Comparison of ENCODE assay signal across 8 mouse cellular contexts in genomic region chr2:75137133-75137982, GRCm38 (mm10).
A peak's percentile ranks its signal among the peaks of the same experiment; 100 is the strongest.
DNase-seq lines count a peak whose midpoint lies in the region; ATAC-seq and TF ChIP-seq lines count a peak whose summit lies in the region.

No protein-coding gene starts in this region.

- H3K9me3 ChIP-seq in embryonic facial prominence, embryonic 11.5 days (replicated peaks; ENCODE audit: control insufficient read depth, low read length) = no peaks in the 10 kb centered on the region
- no peaks in the 10 kb centered on the region for H3K9me3 ChIP-seq in hindbrain, embryonic 11.5 days (ENCODE audit: control insufficient read depth, low read length)
- no peaks in the 10 kb centered on the region for H3K9me3 ChIP-seq in limb, embryonic 13.5 days
- H3K9me3 ChIP-seq in stomach, embryonic 14.5 days (ENCODE audit: control insufficient read depth, low read depth, low read length) = no peaks in the 10 kb centered on the region

- H3K27me3 ChIP-seq in embryonic facial prominence, embryonic 11.5 days (ENCODE audit: control insufficient read depth, insufficient read depth, low read length) = peaks cover 28% of the 10 kb centered on the region
- H3K27me3 ChIP-seq in hindbrain, embryonic 11.5 days (ENCODE audit: control insufficient read depth, insufficient read depth, low read length) = peaks cover 37% of the 10 kb centered on the region
- peaks cover 84% of the 10 kb centered on the region for H3K27me3 ChIP-seq in limb, embryonic 13.5 days
- peaks cover 29% of the 10 kb centered on the region for H3K27me3 ChIP-seq in stomach, embryonic 14.5 days (ENCODE audit: control insufficient read depth, insufficient read depth, low read length)

- peak; percentile 70 for ATAC-seq in embryonic facial prominence, embryonic 11.5 days (replicated peaks; ENCODE audit: insufficient number of reproducible peaks, low FRiP score, low TSS enrichment, low read depth)
- peak; percentile 47 for ATAC-seq in hindbrain, embryonic 11.5 days (ENCODE audit: low FRiP score)
- ATAC-seq in limb, embryonic 13.5 days (ENCODE audit: low FRiP score, low read depth) = no peak; the same call in 1 of the 2 replicates
- ATAC-seq in stomach, embryonic 14.5 days (ENCODE audit: insufficient number of reproducible peaks, insufficient read depth, low FRiP score, low read depth) = peak; percentile 33; the same call in 1 of the 2 replicates

- H3K4me3 ChIP-seq in lung, adult 2 months (replicated peaks; ENCODE audit: extremely low read depth, low read depth, low read length) = peak overlapping the region; percentile 1
- peak overlapping the region; percentile 19 for H3K4me3 ChIP-seq in embryonic facial prominence, embryonic 11.5 days (ENCODE audit: low read depth, low read length)
- peak overlapping the region; percentile 35 for H3K4me3 ChIP-seq in hindbrain, embryonic 11.5 days (ENCODE audit: low read depth, low read length)
- H3K4me3 ChIP-seq in limb, embryonic 13.5 days = peak overlapping the region; percentile 38
- H3K4me3 ChIP-seq in stomach, embryonic 14.5 days (ENCODE audit: low read depth, low read length) = peak overlapping the region; percentile 33

- no peak for TF ChIP-seq CTCF in lung, adult 2 months (IDR thresholded peaks at IDR 0.05; ENCODE audit: insufficient read depth, low read length)

- DNase-seq in lung, adult 2 months = no peak
- no peak for DNase-seq in lung, postnatal 4 days
- no peak for DNase-seq in embryonic facial prominence, embryonic 11.5 days (ENCODE audit: low spot score)
- DNase-seq in hindbrain, embryonic 11.5 days (ENCODE audit: low spot score) = peak; percentile 49
- DNase-seq in right cerebral cortex, postnatal 10 days (ENCODE audit: low spot score in 2 of 2) = no peak
- no peak for DNase-seq in layer of hippocampus, adult 8-10 months (ENCODE audit: low spot score in 2 of 2)

- no peaks in the 10 kb centered on the region for H3K36me3 ChIP-seq in embryonic facial prominence, embryonic 11.5 days (replicated peaks; ENCODE audit: control insufficient read depth, insufficient read depth, low read depth, low read length)
- no peaks in the 10 kb centered on the region for H3K36me3 ChIP-seq in hindbrain, embryonic 11.5 days (ENCODE audit: control insufficient read depth, insufficient read depth, low read length)
- H3K36me3 ChIP-seq in limb, embryonic 13.5 days = no peaks in the 10 kb centered on the region
- H3K36me3 ChIP-seq in stomach, embryonic 14.5 days (ENCODE audit: control insufficient read depth, insufficient read depth, low read length) = no peaks in the 10 kb centered on the region

- peak overlapping the region; percentile 13; the same call in 1 of the 2 replicates for H3K9ac ChIP-seq in embryonic facial prominence, embryonic 11.5 days (replicated peaks; ENCODE audit: low read length)
- H3K9ac ChIP-seq in hindbrain, embryonic 11.5 days (ENCODE audit: low read depth, low read length) = peak overlapping the region; percentile 40; the same call in 1 of the 2 replicates
- 0 out of 2 replicates have a peak overlapping the region, but pooled peaks have one; percentile 25 for H3K9ac ChIP-seq in limb, embryonic 13.5 days
- no peak overlapping the region for H3K9ac ChIP-seq in stomach, embryonic 14.5 days (replicated peaks; ENCODE audit: low read depth, low read length)

- H3K4me1 ChIP-seq in lung, adult 2 months (ENCODE audit: control insufficient read depth, insufficient read depth, low read length) = no peaks in the 10 kb centered on the region
- H3K4me1 ChIP-seq in embryonic facial prominence, embryonic 11.5 days (ENCODE audit: control insufficient read depth, insufficient read depth, low read length) = peaks cover 6% of the 10 kb centered on the region
- no peaks in the 10 kb centered on the region; the same call in 1 of the 2 replicates for H3K4me1 ChIP-seq in hindbrain, embryonic 11.5 days (replicated peaks; ENCODE audit: control insufficient read depth, insufficient read depth, low read length)
- H3K4me1 ChIP-seq in limb, embryonic 13.5 days = peaks cover 18% of the 10 kb centered on the region
- peaks cover 5% of the 10 kb centered on the region; the same call in 1 of the 2 replicates for H3K4me1 ChIP-seq in stomach, embryonic 14.5 days (ENCODE audit: control insufficient read depth, insufficient read depth, low read length)

- no peak overlapping the region for H3K27ac ChIP-seq in embryonic facial prominence, embryonic 11.5 days (replicated peaks; ENCODE audit: low read depth, low read length)
- no peak overlapping the region for H3K27ac ChIP-seq in hindbrain, embryonic 11.5 days (ENCODE audit: low read depth, low read length)
- H3K27ac ChIP-seq in limb, embryonic 13.5 days = no peak overlapping the region
- no peak overlapping the region for H3K27ac ChIP-seq in stomach, embryonic 14.5 days (ENCODE audit: low read length)

- WGBS in lung, adult 2 months = 3% methylated on average over 42 of the region's 42 CpGs
- WGBS in embryonic facial prominence, embryonic 11.5 days = under 1% methylated on average over 42 of the region's 42 CpGs
- 2% methylated on average over 42 of the region's 42 CpGs for WGBS in hindbrain, embryonic 11.5 days
- WGBS in limb, embryonic 13.5 days = under 1% methylated on average over 42 of the region's 42 CpGs
- 2% methylated on average over 42 of the region's 42 CpGs for WGBS in stomach, embryonic 14.5 days

- TF ChIP-seq POLR2A in lung, adult 2 months (IDR thresholded peaks at IDR 0.05; ENCODE audit: borderline replicate concordance, extremely low read depth, low read depth, low read length) = no peak

- H3K4me2 ChIP-seq in embryonic facial prominence, embryonic 11.5 days (ENCODE audit: low read depth, low read length) = peak overlapping the region; percentile 74
- H3K4me2 ChIP-seq in hindbrain, embryonic 11.5 days (replicated peaks; ENCODE audit: low read depth, low read length) = peak overlapping the region; percentile 70
- peak overlapping the region; percentile 69 for H3K4me2 ChIP-seq in limb, embryonic 13.5 days (replicated peaks)
- H3K4me2 ChIP-seq in stomach, embryonic 14.5 days (replicated peaks; ENCODE audit: low read depth, low read length) = peak overlapping the region; percentile 66
